Mouse (Mus musculus): ENCODE data around the gene Hps1. TPM values are rescaled to one million over a fixed set of nuclear protein-coding genes. Genes with fewer than 3 reads are reported as not detected.

The Hps1 gene
- polyA plus RNA-seq, 1 experiment from 2014 or later = 8.0 TPM

DNA sequence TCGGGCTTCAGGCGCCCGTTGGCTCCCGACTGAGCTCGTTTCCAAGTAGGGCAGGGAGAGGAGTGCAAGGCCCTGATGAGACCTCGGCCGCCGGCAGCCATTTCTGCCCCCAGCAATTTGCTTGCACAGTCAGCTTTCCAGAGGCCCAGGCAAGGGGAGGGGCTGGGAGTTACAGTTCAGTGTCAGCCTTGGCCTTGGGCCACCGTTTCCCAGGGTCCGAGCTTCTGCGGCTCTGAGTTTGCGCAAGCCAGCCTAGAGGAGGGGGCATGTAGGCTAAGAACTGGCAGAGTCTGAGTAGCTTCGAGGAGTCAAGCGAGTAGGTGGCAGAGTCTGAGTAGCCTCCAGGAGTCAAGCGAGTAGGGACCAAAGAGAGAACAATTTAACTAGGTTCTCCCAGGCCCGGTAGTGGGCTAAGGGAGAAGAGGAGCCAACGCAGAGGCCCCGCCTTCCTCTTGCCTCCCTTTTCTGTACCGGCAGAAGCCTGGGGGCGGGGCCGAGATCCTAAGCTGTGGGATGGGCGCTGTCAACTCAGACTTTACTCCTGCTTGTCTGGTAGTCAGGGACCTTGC lies 27.3 kb downstream of the Hps1 start, which contains the start of gene Pyroxd2:
Gene Pyroxd2 (minus strand): TSS at position 413 of the 569 bp plus-strand sequence.
- Histone ChIP-seq H3K4me3 (ENCODE audit: low read depth, low read length) (peak within 1 kb of the TSS; percentile 37), H3K27me3 (replicated peaks; ENCODE audit: insufficient read depth, low read length) (no peaks in the 10 kb centered on the region), H3K36me3 (ENCODE audit: insufficient read depth, low read length) (no peaks in the 10 kb centered on the region), H3K9me3 (ENCODE audit: low read length) (no peaks in the 10 kb centered on the region), H3K4me1 (ENCODE audit: insufficient read depth, low read depth, low read length) (peaks cover 5% of the 10 kb centered on the region; the same call in 1 of the 2 replicates), H3K4me2 (replicated peaks; ENCODE audit: low read depth, low read length) (peak within 1 kb of the TSS; percentile 59), H3K9ac (replicated peaks; ENCODE audit: low read depth) (peak within 1 kb of the TSS; percentile 51), H3K27ac (ENCODE audit: low read length) (peak within 1 kb of the TSS; percentile 60)
- 6% methylated on average over 22 of the region's 22 CpGs for WGBS
- no peak for TF ChIP-seq CTCF (IDR thresholded peaks at IDR 0.05)
- no peak for TF ChIP-seq EP300 (IDR thresholded peaks at IDR 0.05)
- ATAC-seq (peak; percentile 88), DNase-seq (ENCODE audit: low spot score) (peak; percentile 94)

DNA sequence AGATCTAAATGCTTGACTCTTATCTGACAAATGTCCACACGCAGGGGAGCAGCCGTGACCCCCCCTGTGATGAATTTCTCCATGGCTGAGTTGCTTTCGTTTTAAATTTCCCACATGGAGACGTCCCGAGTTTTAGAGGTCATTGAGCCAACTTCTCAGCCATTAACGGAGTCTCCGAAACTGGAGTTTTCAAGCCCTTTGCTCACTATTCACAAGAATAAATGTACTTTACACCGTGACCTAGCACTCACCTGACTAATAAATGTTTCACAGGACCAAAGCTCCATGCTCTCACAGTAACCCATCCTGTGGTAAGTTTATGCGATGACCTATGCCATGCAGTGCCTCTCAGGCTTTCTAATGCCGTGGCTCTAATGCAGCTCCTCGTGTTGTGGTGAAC lies 29.6 kb downstream of the Hps1 start:
- Histone ChIP-seq H3K4me3 (ENCODE audit: low read depth, low read length) (no peak overlapping the region), H3K36me3 (ENCODE audit: insufficient read depth, low read length) (no peaks in the 10 kb centered on the region), H3K27me3 (replicated peaks; ENCODE audit: insufficient read depth, low read length) (no peaks in the 10 kb centered on the region), H3K27ac (ENCODE audit: low read length) (no peak overlapping the region), H3K9ac (replicated peaks; ENCODE audit: low read depth) (no peak overlapping the region), H3K4me2 (replicated peaks; ENCODE audit: low read depth, low read length) (no peak overlapping the region), H3K9me3 (ENCODE audit: low read length) (no peaks in the 10 kb centered on the region), H3K4me1 (ENCODE audit: insufficient read depth, low read depth, low read length) (peaks cover 5% of the 10 kb centered on the region; the same call in 1 of the 2 replicates)
- no peak for TF ChIP-seq CTCF (IDR thresholded peaks at IDR 0.05)
- TF ChIP-seq EP300 (IDR thresholded peaks at IDR 0.05) = no peak
- ATAC-seq (no peak), DNase-seq (ENCODE audit: low spot score) (no peak)
- WGBS = 59% methylated on average over 11 of the region's 11 CpGs

DNA sequence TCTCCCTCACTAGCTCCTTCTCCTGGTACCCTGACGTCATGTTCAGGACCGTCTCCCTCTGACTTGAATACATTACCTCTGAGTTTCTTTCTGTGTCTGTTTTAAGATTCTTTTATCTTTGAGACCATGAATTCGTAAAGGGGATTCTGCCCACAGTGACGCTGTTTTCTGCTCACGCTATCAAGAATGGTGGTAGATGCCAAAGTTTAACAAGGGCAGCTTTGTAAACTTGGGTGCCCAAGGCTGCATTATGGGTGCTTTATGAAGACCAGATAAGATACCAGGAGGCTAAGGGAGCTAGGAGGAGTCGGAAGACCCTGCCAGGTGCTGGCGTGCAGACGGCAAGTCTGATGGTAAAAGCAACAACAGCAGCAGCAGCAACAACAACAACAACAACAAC lies 33.1 kb downstream of the Hps1 start:
- H3K36me3 ChIP-seq (ENCODE audit: insufficient read depth, low read length) = no peaks in the 10 kb centered on the region
- no peak overlapping the region for H3K4me2 ChIP-seq (replicated peaks; ENCODE audit: low read depth, low read length)
- no peak overlapping the region for H3K4me3 ChIP-seq (ENCODE audit: low read depth, low read length)
- ATAC-seq (no peak), DNase-seq (ENCODE audit: low spot score) (no peak)
- peaks cover under 1% of the 10 kb centered on the region; the same call in 1 of the 2 replicates for H3K4me1 ChIP-seq (ENCODE audit: insufficient read depth, low read depth, low read length)
- no peak overlapping the region for H3K9ac ChIP-seq (replicated peaks; ENCODE audit: low read depth)
- no peaks in the 10 kb centered on the region for H3K27me3 ChIP-seq (replicated peaks; ENCODE audit: insufficient read depth, low read length)
- H3K9me3 ChIP-seq (ENCODE audit: low read length) = no peaks in the 10 kb centered on the region
- WGBS = 91% methylated on average over 8 of the region's 8 CpGs
- H3K27ac ChIP-seq (ENCODE audit: low read length) = no peak overlapping the region
- TF ChIP-seq EP300 (IDR thresholded peaks at IDR 0.05) (no peak), CTCF (IDR thresholded peaks at IDR 0.05) (no peak)

DNA sequence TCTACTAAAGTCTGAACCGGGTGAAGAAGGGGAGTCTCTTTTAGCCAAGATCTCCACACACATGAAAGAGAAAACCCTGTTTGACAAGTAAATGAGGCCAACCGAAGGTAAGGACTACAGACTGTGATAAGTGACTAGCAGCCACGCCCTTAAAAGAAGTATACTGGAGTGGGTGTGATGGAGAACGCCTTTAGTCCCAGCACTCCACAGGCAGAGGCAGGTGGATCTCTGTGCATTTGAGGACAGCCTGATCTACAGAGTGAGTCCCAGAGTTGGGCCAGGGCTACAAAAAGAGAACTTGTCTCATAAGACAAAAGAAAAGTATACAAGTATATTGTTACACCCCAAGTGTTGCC lies 33.9 kb downstream of the Hps1 start:
- Histone ChIP-seq H3K36me3 (ENCODE audit: insufficient read depth, low read length) (no peaks in the 10 kb centered on the region), H3K4me3 (ENCODE audit: low read depth, low read length) (no peak overlapping the region), H3K9me3 (ENCODE audit: low read length) (no peaks in the 10 kb centered on the region), H3K27ac (ENCODE audit: low read length) (no peak overlapping the region), H3K9ac (replicated peaks; ENCODE audit: low read depth) (no peak overlapping the region), H3K27me3 (replicated peaks; ENCODE audit: insufficient read depth, low read length) (no peaks in the 10 kb centered on the region), H3K4me2 (replicated peaks; ENCODE audit: low read depth, low read length) (no peak overlapping the region), H3K4me1 (ENCODE audit: insufficient read depth, low read depth, low read length) (no peaks in the 10 kb centered on the region)
- no peak for ATAC-seq
- DNase-seq (ENCODE audit: low spot score) = no peak
- TF ChIP-seq EP300 (IDR thresholded peaks at IDR 0.05) (no peak), CTCF (IDR thresholded peaks at IDR 0.05) (no peak)
- 61% methylated on average over 4 of the region's 4 CpGs for whole genome bisulfite sequencing

DNA sequence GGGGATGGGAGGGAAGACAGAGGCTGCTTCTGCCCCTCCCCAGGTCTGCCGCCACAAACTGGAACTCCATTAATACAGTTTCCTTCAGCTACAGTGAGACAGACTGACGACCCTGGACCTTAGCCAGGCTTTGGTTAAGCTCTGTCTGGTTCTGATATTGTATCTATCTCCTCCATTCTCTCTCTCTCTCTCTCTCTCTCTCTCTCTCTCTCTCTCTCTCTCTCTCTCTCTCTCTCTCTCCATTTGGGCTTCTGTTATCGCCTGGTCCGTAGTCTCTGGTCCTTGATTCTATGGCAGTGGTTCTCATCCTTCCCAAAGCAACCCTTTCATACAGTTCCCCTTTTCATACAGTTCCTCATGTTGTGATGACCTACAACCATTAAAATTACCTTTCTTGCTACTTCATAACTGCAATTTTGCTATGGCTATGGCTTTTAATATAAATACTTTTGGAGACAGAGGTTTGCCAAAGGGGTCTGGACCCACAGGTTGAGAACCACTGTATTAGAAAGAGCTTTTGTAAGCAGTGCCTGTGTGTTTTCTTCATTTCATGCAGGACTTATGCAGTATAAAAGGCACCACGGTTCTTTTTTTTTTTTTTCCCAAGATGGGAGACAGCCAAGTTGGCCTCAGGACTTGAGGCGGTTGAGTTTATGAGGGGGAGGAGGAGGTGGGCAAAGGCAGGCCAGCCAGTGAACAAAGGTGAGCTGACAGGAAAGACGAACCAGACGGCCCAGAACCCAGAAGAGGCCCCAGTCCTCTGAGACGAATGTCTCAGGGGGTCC lies 34.5 kb downstream of the Hps1 start:
- Histone ChIP-seq H3K4me1 (ENCODE audit: insufficient read depth, low read depth, low read length) (no peaks in the 10 kb centered on the region), H3K4me3 (ENCODE audit: low read depth, low read length) (no peak overlapping the region), H3K9ac (replicated peaks; ENCODE audit: low read depth) (no peak overlapping the region), H3K9me3 (ENCODE audit: low read length) (no peaks in the 10 kb centered on the region), H3K36me3 (ENCODE audit: insufficient read depth, low read length) (no peaks in the 10 kb centered on the region), H3K4me2 (replicated peaks; ENCODE audit: low read depth, low read length) (no peak overlapping the region), H3K27ac (ENCODE audit: low read length) (no peak overlapping the region), H3K27me3 (replicated peaks; ENCODE audit: insufficient read depth, low read length) (no peaks in the 10 kb centered on the region)
- TF ChIP-seq CTCF (IDR thresholded peaks at IDR 0.05) (no peak), EP300 (IDR thresholded peaks at IDR 0.05) (no peak)
- DNase-seq (ENCODE audit: low spot score) (no peak), ATAC-seq (no peak)
- WGBS = 55% methylated on average over 9 of the region's 9 CpGs

DNA sequence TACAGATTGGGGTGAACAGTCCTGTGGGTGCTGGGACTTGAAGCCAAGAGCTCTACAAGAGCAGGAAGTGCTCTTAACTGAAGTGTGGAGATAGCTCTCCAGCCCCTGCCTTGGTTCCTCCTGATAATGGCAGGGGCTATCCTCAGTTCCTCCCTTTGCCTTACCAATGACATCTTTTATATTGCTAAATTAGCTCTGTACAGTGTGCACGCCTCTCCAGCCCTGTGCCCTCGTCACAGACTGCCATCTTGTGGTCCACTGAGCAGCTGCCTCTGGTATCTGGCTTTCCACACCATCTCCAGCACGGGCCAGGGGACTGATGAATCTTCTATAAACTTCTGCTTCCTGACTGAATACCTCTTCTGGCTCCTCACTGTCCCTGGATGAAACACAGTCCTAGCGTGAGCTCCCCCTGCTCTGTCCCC lies 35.6 kb downstream of the Hps1 start:
- DNase-seq (ENCODE audit: low spot score) = peak; percentile 68
- Histone ChIP-seq H3K27me3 (replicated peaks; ENCODE audit: insufficient read depth, low read length) (no peaks in the 10 kb centered on the region), H3K4me2 (replicated peaks; ENCODE audit: low read depth, low read length) (no peak overlapping the region), H3K9me3 (ENCODE audit: low read length) (no peaks in the 10 kb centered on the region), H3K36me3 (ENCODE audit: insufficient read depth, low read length) (no peaks in the 10 kb centered on the region), H3K4me3 (ENCODE audit: low read depth, low read length) (no peak overlapping the region), H3K9ac (replicated peaks; ENCODE audit: low read depth) (no peak overlapping the region), H3K27ac (ENCODE audit: low read length) (no peak overlapping the region), H3K4me1 (ENCODE audit: insufficient read depth, low read depth, low read length) (no peaks in the 10 kb centered on the region)
- WGBS = 17% methylated on average over 4 of the region's 4 CpGs
- peak; percentile 82 for ATAC-seq
- peak; percentile 83 for TF ChIP-seq CTCF (IDR thresholded peaks at IDR 0.05)
- no peak for TF ChIP-seq EP300 (IDR thresholded peaks at IDR 0.05)
